Mouse (Mus musculus): ENCODE measurements around the gene Rpgrip1. TPM values are rescaled to one million over a fixed set of nuclear protein-coding genes. Genes with fewer than 3 reads are reported as not detected.
A peak's percentile ranks its signal among the peaks of the same experiment; 100 is the strongest.

The Rpgrip1 gene
- polyA plus RNA-seq, 1 experiment from 2014 or later: 32.1 TPM

DNA sequence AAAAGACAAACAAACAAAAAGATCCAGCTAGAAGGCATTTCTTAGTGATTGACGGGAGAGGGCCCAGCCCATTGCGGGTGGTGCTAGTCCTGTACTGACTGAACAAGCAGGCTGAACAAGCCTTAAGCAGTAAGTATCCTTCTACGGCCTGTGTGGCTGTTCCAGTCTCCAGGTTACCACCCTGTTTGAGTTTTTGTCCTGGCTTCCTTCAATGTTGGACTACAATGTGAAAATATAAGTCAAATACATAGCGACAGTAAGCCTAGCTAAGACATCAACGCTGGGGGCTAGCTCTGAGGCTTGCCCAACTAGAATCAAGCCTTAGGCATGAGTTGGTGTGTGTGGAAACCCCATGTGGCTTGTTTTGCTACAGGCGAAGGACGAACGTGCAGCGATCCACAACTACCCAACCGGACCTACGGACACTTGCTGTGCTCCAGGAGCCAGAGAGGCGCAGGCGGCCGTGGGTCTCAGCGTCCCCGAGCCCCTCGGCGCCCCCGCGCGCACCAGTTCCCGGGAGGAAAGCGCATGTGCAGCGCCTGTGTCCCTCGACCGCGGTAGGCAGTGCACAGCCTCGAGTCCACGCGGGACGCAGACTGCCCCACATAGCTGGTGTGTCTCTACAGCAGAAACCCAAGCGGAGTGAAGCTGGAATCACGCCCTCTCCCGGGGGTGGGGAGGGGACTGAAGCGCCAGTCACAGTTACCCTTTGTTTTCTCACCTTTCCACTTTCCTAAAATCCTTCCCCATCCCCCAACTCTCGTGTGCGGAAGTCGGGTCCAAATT is 8.5 kb downstream of the Rpgrip1 start:
- peak; percentile 84 for ATAC-seq (ENCODE audit: insufficient number of reproducible peaks, low FRiP score)
- peak overlapping the region; percentile 69 for H3K27ac ChIP-seq (ENCODE audit: poor library complexity, severe bottlenecking)
- no peaks in the 10 kb centered on the region; the same call in 1 of the 2 replicates for H3K4me1 ChIP-seq (replicated peaks)
- peak overlapping the region; percentile 100 for H3K4me2 ChIP-seq
- peak overlapping the region; percentile 70 for H3K4me3 ChIP-seq
- H3K36me3 ChIP-seq: no peaks in the 10 kb centered on the region
- H3K27me3 ChIP-seq (replicated peaks): 0 out of 2 replicates have a peak, but pooled peaks cover 15% of the 10 kb centered on the region
- H3K9ac ChIP-seq: peak overlapping the region; percentile 83
- under 1% methylated on average over 38 of the region's 38 CpGs for WGBS
- H3K9me3 ChIP-seq (replicated peaks): no peaks in the 10 kb centered on the region

DNA sequence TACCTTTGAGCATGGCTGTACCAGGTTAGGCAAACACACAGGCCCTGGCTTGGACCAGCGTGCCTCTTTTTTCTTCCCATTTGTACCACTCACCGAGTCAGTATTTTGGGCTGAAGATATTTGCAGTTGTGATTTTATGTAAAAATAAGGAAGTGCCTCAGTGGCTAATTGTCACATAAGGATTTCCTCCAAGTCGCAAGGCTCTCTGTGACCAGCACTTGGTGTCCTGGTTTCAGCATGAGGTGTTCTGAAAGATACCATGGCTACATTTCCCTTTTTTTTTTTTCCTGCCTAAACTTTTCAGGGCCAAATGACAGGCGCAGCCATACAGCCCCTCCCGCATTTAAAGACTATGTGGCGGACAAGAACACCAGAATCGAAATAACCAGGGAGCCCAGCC is 9.7 kb downstream of the Rpgrip1 start:
- Histone ChIP-seq H3K4me1 (replicated peaks) (no peaks in the 10 kb centered on the region; the same call in 1 of the 2 replicates), H3K27me3 (replicated peaks) (0 out of 2 replicates have a peak, but pooled peaks cover 15% of the 10 kb centered on the region), H3K4me2 (peak overlapping the region; percentile 100), H3K9me3 (replicated peaks) (no peaks in the 10 kb centered on the region), H3K36me3 (no peaks in the 10 kb centered on the region), H3K9ac (no peak overlapping the region), H3K27ac (ENCODE audit: poor library complexity, severe bottlenecking) (no peak overlapping the region), H3K4me3 (no peak overlapping the region)
- no peak for ATAC-seq (ENCODE audit: insufficient number of reproducible peaks, low FRiP score)
- WGBS: 53% methylated on average over 7 of the region's 7 CpGs

DNA sequence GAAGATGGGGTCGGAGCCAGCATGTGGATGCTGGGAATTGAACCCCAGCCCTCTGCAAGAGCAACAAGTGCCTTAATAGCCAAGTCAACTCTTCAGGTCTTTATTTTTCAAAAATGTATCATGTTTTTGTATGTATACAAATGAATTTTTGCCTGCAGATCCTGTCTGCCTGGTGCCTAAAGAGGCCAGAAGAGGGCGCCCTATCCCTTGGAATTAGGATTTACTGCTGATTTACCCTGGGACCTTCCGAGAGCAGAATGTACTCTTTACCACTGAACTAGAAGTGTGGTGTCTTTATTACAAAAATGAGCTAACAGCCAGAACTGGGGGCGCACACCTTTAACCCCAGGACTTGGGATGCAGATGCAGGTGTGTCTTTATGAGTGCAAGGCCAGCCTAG is 13.4 kb downstream of the Rpgrip1 start:
- no peaks in the 10 kb centered on the region for H3K36me3 ChIP-seq
- no peak overlapping the region for H3K27ac ChIP-seq (ENCODE audit: poor library complexity, severe bottlenecking)
- no peak overlapping the region for H3K4me2 ChIP-seq
- H3K9me3 ChIP-seq (replicated peaks): no peaks in the 10 kb centered on the region
- H3K4me3 ChIP-seq: no peak overlapping the region
- no peaks in the 10 kb centered on the region; the same call in 1 of the 2 replicates for H3K4me1 ChIP-seq (replicated peaks)
- no peak for ATAC-seq (ENCODE audit: insufficient number of reproducible peaks, low FRiP score)
- H3K27me3 ChIP-seq (replicated peaks): 0 out of 2 replicates have a peak, but pooled peaks cover 15% of the 10 kb centered on the region
- 20% methylated on average over 4 of the region's 4 CpGs for WGBS
- no peak overlapping the region for H3K9ac ChIP-seq

DNA sequence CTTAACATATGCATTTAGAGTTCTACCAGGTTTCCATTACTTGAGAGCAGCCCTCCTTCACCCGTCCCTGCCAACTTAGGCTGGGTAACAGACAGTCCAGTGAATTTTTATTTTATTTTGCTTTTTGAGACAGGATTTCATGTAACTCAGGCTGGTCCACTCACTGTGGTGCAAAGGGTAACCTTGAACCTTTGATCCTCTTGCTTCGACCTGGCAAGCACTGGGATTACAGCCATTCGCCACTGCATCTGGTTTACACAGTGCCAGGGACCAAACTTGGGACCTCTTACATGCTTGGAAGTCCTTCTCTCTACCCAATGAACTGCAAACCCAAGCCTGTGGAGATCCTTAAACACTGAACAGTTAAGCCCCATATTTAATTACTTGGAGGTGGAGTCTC is 14.1 kb downstream of the Rpgrip1 start:
- Histone ChIP-seq H3K9me3 (replicated peaks) (no peaks in the 10 kb centered on the region), H3K27ac (ENCODE audit: poor library complexity, severe bottlenecking) (no peak overlapping the region), H3K4me2 (no peak overlapping the region), H3K4me1 (replicated peaks) (no peaks in the 10 kb centered on the region), H3K27me3 (replicated peaks) (0 out of 2 replicates have a peak, but pooled peaks cover 15% of the 10 kb centered on the region), H3K9ac (no peak overlapping the region), H3K4me3 (no peak overlapping the region), H3K36me3 (no peaks in the 10 kb centered on the region)
- 89% methylated on average over 3 of the region's 3 CpGs for WGBS
- no peak for ATAC-seq (ENCODE audit: insufficient number of reproducible peaks, low FRiP score)

DNA sequence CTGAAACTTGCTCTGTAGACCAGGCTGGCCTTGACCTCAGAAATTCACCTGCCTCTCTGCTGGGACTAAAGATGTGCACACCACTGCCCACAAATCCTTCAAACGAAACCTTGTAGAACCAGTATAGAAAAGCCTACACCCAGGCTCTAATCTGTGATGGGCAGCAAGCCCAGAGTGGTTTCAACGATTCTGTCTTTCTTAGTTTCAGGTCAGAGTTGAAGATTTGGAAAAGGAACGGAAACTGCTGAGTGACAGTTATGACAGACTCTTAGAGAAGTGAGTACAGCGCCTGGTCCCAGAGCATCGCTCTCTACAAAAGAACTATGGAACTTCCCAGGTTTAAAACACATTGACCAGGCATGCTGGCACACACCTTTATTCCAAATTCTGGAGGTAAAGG is 23.1 kb downstream of the Rpgrip1 start:
- Histone ChIP-seq H3K27me3 (replicated peaks) (no peaks in the 10 kb centered on the region), H3K9me3 (replicated peaks) (no peaks in the 10 kb centered on the region), H3K4me1 (replicated peaks) (no peaks in the 10 kb centered on the region), H3K4me3 (no peak overlapping the region), H3K4me2 (no peak overlapping the region), H3K36me3 (no peaks in the 10 kb centered on the region), H3K9ac (no peak overlapping the region), H3K27ac (ENCODE audit: poor library complexity, severe bottlenecking) (no peak overlapping the region)
- ATAC-seq (ENCODE audit: insufficient number of reproducible peaks, low FRiP score): no peak
- 76% methylated on average over 5 of the region's 5 CpGs for WGBS

DNA sequence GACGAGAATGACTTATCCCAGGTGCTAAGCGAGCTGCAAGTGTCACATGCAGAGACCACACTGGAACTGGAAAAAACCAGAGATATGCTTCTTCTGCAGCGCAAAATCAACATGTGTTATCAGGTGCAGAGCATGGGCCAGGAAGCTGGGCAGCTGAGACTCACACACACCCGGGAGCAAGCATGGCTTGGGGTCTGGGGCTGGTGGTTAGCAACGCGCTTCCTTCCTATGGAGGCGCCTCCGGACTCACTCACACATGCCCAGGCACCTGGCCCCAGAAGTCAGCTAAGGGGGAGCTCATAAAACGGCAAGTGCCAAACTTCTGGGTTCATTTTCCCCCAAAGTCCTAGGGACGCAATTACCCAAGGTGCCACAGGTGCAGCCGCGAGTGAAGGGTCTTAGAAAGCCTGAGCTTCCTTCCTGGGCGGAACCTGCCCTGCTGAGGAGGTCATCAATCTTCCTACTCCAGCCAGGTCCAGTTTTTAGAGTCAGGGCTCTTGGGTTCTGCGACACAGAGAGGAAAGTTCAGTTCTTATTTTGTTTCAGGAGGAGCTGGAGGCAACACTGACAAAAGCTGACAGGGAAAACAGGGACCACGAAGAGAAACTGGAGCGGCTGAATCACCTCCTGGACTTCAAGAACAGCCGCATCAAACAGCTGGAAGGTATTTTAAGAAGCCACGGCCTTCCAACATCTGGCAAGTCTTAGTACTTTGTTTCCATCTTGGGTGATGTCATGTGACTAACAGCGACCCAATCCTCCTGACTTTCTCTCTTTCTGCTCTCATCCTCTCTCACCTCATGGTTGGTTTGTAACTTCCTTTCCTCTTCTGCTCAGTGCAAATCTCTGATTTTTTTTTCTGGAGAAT is 30.3 kb downstream of the Rpgrip1 start:
- 30% methylated on average over 19 of the region's 19 CpGs for WGBS
- H3K9me3 ChIP-seq (replicated peaks): no peaks in the 10 kb centered on the region
- H3K4me1 ChIP-seq (replicated peaks): peaks cover 14% of the 10 kb centered on the region
- peak overlapping the region; percentile 64 for H3K4me2 ChIP-seq
- no peaks in the 10 kb centered on the region; the same call in 1 of the 2 replicates for H3K27me3 ChIP-seq (replicated peaks)
- H3K36me3 ChIP-seq: no peaks in the 10 kb centered on the region
- H3K9ac ChIP-seq: 0 out of 2 replicates have a peak overlapping the region, but pooled peaks have one; percentile 35
- peak; percentile 78; the same call in 1 of the 2 replicates for ATAC-seq (ENCODE audit: insufficient number of reproducible peaks, low FRiP score)
- no peak overlapping the region for H3K27ac ChIP-seq (ENCODE audit: poor library complexity, severe bottlenecking)
- H3K4me3 ChIP-seq: peak overlapping the region; percentile 27

DNA sequence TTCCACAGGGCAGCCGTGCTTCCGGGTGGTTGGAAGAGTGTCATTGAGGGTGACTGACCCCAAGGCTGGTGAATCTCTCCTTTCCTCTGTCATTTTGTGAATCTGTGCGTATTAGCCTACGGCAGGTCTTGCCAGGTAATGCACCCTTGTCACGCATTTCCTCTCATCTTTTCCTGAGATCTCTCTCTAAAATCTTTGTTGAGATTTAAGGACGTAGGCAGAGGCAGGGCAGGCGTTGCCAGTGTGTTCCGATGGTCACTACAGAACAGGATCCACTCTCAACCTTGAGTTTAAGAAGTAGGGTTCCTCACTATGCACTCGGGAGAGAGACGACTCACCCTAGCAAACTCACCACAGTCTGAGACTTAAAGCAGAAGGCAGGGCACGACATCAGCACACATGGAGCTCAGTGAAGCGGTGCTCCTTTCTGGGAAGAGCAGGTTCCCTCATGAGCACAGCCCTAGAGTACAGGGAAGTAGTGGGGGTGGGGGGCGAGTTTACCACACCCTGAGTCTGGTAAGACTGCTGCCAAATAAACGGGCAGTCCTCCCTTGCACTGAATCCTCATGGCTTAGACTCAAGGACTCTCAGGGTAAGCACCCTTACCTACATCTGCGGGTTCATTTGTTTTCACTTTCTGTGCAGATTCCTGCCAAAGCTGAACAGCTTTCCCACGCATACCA is 31.1 kb downstream of the Rpgrip1 start:
- H3K27me3 ChIP-seq (replicated peaks): no peaks in the 10 kb centered on the region; the same call in 1 of the 2 replicates
- no peaks in the 10 kb centered on the region for H3K9me3 ChIP-seq (replicated peaks)
- H3K36me3 ChIP-seq: no peaks in the 10 kb centered on the region
- ATAC-seq (ENCODE audit: insufficient number of reproducible peaks, low FRiP score): no peak; the same call in 1 of the 2 replicates
- H3K4me1 ChIP-seq (replicated peaks): peaks cover 14% of the 10 kb centered on the region
- WGBS: 69% methylated on average over 16 of the region's 16 CpGs
- no peak overlapping the region for H3K9ac ChIP-seq
- H3K4me3 ChIP-seq: no peak overlapping the region
- no peak overlapping the region for H3K27ac ChIP-seq (ENCODE audit: poor library complexity, severe bottlenecking)
- H3K4me2 ChIP-seq: peak overlapping the region; percentile 64

DNA sequence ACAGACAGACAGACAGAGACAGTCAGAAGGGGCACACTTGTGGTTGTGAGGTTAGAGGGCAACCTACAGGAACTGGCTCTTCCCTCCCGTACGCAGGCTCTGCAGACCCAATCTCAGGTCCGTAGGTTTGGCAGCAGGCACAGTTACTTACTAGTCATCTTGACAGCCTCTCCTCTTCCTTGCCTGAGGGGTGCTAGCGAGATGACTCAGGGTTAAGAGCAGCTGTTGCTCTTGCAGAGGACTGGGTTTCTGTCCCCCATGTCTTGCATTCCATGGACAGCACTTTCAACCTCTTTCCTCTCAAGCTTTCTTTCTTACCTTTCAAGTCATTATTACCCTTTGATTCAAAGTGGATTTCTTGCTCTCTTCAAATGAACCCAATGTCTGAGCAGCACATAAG is 33.7 kb downstream of the Rpgrip1 start:
- WGBS: 67% methylated on average over 4 of the region's 4 CpGs
- Histone ChIP-seq H3K36me3 (no peaks in the 10 kb centered on the region), H3K27ac (ENCODE audit: poor library complexity, severe bottlenecking) (no peak overlapping the region), H3K4me3 (no peak overlapping the region), H3K27me3 (replicated peaks) (no peaks in the 10 kb centered on the region; the same call in 1 of the 2 replicates), H3K4me1 (replicated peaks) (peaks cover 14% of the 10 kb centered on the region), H3K9me3 (replicated peaks) (no peaks in the 10 kb centered on the region), H3K9ac (no peak overlapping the region), H3K4me2 (no peak overlapping the region)
- ATAC-seq (ENCODE audit: insufficient number of reproducible peaks, low FRiP score): no peak

DNA sequence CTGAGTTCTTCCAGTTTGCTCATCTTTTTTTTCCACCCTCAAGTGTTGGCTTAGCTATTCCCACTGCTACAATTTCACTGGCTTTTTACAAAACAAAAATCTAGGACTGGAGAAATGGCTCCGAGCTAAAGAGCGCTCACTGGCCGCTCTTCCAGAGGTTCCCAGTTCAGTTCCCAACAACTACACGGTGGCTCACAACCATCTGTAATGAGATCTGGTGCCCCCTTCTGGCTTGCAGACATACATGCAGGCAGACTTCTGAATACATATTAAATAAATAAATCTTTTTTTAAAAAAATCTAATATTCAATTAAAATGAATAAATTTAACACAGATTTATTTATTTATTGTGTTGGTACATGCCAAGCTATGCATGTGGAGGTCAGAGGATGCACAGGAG is 36.0 kb downstream of the Rpgrip1 start:
- H3K4me2 ChIP-seq: no peak overlapping the region
- no peaks in the 10 kb centered on the region for H3K9me3 ChIP-seq (replicated peaks)
- no peaks in the 10 kb centered on the region; the same call in 1 of the 2 replicates for H3K27me3 ChIP-seq (replicated peaks)
- no peak overlapping the region for H3K27ac ChIP-seq (ENCODE audit: poor library complexity, severe bottlenecking)
- no peak overlapping the region for H3K4me3 ChIP-seq
- H3K36me3 ChIP-seq: no peaks in the 10 kb centered on the region
- no peak for ATAC-seq (ENCODE audit: insufficient number of reproducible peaks, low FRiP score)
- H3K4me1 ChIP-seq (replicated peaks): 0 out of 2 replicates have a peak, but pooled peaks cover 3% of the 10 kb centered on the region
- H3K9ac ChIP-seq: no peak overlapping the region
- WGBS: 61% methylated on average over 4 of the region's 4 CpGs

DNA sequence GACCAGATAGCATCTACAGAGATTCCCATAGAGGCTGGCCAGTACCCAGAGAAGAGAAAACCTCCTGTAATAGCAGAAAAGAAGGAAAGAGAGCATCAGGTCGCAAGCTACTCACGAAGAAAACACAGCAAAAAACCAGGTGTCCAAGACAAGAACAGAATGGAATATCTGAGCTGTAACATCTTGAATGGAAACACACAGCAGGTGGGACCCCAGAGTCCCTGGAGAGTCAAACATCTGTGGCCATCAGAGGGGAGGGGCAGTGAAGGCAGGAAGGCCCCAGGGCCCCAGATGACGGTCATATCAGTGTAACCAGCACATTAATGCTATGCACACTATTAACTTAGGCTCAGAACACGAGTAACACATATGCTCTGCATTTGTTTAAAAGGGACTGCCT is 39.4 kb downstream of the Rpgrip1 start:
- H3K27me3 ChIP-seq (replicated peaks): no peaks in the 10 kb centered on the region; the same call in 1 of the 2 replicates
- 67% methylated on average over 4 of the region's 4 CpGs for WGBS
- no peaks in the 10 kb centered on the region for H3K36me3 ChIP-seq
- no peak overlapping the region for H3K9ac ChIP-seq
- no peaks in the 10 kb centered on the region for H3K9me3 ChIP-seq (replicated peaks)
- ATAC-seq (ENCODE audit: insufficient number of reproducible peaks, low FRiP score): no peak
- no peak overlapping the region for H3K27ac ChIP-seq (ENCODE audit: poor library complexity, severe bottlenecking)
- H3K4me1 ChIP-seq (replicated peaks): no peaks in the 10 kb centered on the region
- no peak overlapping the region for H3K4me3 ChIP-seq
- H3K4me2 ChIP-seq: no peak overlapping the region

All from heart, embryonic 12.5 days (tissue).